Mouse (Mus musculus) kidney, embryonic 16.5 days (tissue): ENCODE measurements around the gene Usp1. TPM values are rescaled to one million over a fixed set of nuclear protein-coding genes. Genes with fewer than 3 reads are reported as not detected.
"Not testable (repeated sequence)": the region's sequence is repeated elsewhere in the genome, so short reads cannot be mapped to it uniquely, and the experiment has no call there.

Experiments used
- ATAC-seq: fragments of 200-750 bp; cut with Nextera tagmentation; 2 replicates; pipeline ENCODE4 v1.8.0; 2017; ENCODE audit warnings: moderate TSS enrichment; ENCODE audit not compliant: low FRiP score, low TSS enrichment
- H3K27ac ChIP-seq: fragments of 300-500 bp; sonication (generic); 2 replicates; pipeline ENCODE4 v1.5.1; 2014; ENCODE audit warnings: low read length
- H3K27me3 ChIP-seq: fragments of 300-500 bp; sonication (generic); 2 replicates; pipeline ENCODE4 v1.6.1; 2014; ENCODE audit warnings: low read length, control low read depth, mixed read lengths; ENCODE audit not compliant: insufficient read depth
- H3K36me3 ChIP-seq: fragments of 300-500 bp; sonication (generic); 2 replicates; pipeline ENCODE4 v1.6.1; 2014; ENCODE audit warnings: low read length, control low read depth, mixed read lengths; ENCODE audit not compliant: insufficient read depth
- H3K4me1 ChIP-seq: fragments of 300-500 bp; sonication (generic); 2 replicates; pipeline ENCODE4 v1.6.1; 2014; ENCODE audit warnings: low read length, control low read depth, mixed read lengths; ENCODE audit not compliant: insufficient read depth
- H3K4me2 ChIP-seq: fragments of 300-500 bp; sonication (generic); replicated peaks from 2 replicates; pipeline ENCODE4 v1.6.1; 2014; ENCODE audit warnings: low read depth, low read length
- H3K4me3 ChIP-seq: fragments of 300-500 bp; sonication (generic); 2 replicates; pipeline ENCODE4 v1.5.1; 2014; ENCODE audit warnings: mild to moderate bottlenecking, low read length
- H3K9ac ChIP-seq: fragments of 300-500 bp; sonication (generic); replicated peaks from 2 replicates; pipeline ENCODE4 v1.6.1; 2014; ENCODE audit warnings: low read length
- H3K9me3 ChIP-seq: fragments of 300-500 bp; sonication (generic); 2 replicates; pipeline ENCODE4 v1.6.1; 2016; ENCODE audit warnings: low read length, control low read depth
- WGBS: fragments of 180-500 bp; shearing (Covaris S2); extraction: QIAGEN DNeasy Blood & Tissue Kit; methylation state at CpG from one replicate; pipeline ENCODE4 v1.1.7; 2014; 5-methylcytosine and 5-hydroxymethylcytosine counted together
- polyA plus RNA-seq: library from polyadenylated mRNA; unstranded; fragments of >200 nt; fragmentation: Nextera tagmentation; extraction: Ambion mirVana; gene quantifications from 2 replicates; pipeline ENCODE4 v1.2.1, GENCODE M21; 2015

Gene Usp1
- polyA plus RNA-seq, 1 experiment from 2014 or later, result 65.6 TPM

DNA sequence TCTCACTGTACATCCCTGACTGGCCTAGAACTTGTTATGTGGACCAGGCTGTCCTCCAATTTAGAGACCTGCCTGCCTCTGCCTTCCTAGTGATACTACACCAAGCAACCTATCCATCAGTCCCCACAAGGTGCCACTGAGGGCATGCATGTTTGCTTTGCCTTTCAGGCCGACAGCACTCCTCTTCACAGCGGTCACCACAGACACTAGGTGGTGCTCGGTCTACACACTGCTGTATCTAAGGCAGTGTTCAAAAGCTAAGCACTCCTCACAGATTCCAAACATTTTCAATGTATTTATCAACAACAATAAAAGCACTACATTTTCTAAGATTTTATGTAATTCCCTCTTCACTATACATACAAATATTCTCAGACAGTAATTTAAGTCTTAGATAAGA is 46.3 kb downstream of the Usp1 start:
- peaks cover 46% of the 10 kb centered on the region for H3K36me3 ChIP-seq
- no peak overlapping the region for H3K27ac ChIP-seq
- H3K4me2 ChIP-seq, result no peak overlapping the region
- H3K9ac ChIP-seq, result no peak overlapping the region
- no peaks in the 10 kb centered on the region for H3K9me3 ChIP-seq
- ATAC-seq, result no peak
- no peaks in the 10 kb centered on the region for H3K4me1 ChIP-seq
- H3K27me3 ChIP-seq, result no peaks in the 10 kb centered on the region
- WGBS, result 82% methylated on average over 3 of the region's 3 CpGs
- no peak overlapping the region for H3K4me3 ChIP-seq

DNA sequence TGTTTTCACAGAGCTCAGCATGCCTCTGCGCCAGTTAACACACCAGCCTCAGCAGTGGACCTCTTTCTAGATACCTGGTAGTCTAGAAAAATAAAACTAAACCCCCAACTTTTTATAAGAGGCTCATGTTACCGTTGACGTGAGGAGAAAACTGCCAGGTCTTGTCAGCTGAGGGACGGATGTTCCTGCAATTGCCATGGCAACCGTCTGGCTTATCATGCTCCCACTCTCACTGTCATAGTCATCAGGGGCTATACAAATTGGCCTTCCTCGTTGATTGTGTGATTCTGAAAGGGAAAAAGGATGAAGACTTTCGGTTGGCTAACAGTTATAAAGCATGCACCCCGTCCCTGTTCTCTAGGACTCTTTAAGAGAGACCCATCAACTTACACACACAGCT is 52.1 kb downstream of the Usp1 start:
- no peak overlapping the region for H3K4me2 ChIP-seq
- no peak for ATAC-seq
- H3K27me3 ChIP-seq, result no peaks in the 10 kb centered on the region
- no peak overlapping the region for H3K27ac ChIP-seq
- no peaks in the 10 kb centered on the region for H3K4me1 ChIP-seq
- no peaks in the 10 kb centered on the region for H3K9me3 ChIP-seq
- no peak overlapping the region for H3K4me3 ChIP-seq
- WGBS, result 65% methylated on average over 8 of the region's 8 CpGs
- no peak overlapping the region for H3K9ac ChIP-seq
- peaks cover 33% of the 10 kb centered on the region for H3K36me3 ChIP-seq

DNA sequence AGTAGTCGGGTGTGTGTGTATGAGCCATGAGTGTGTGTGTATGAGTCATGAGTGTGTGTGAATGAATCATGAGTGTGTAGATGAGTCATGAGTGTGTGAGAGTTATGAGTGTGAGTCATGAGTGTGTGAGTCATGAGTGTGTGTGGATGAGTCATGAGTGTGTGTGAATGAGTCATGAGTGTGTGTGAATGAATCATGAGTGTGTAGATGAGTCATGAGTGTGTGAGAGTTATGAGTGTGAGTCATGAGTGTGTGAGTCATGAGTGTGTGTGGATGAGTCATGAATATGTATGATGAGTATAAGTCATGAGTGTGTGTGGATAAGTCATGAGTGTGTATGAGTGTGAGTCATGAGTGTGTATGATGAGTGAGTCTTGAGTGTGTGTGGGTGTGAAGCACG is 54.7 kb downstream of the Usp1 start:
- H3K9ac ChIP-seq, H3K4me3 ChIP-seq, H3K4me2 ChIP-seq, H3K27ac ChIP-seq, H3K4me1 ChIP-seq, ATAC-seq, H3K27me3 ChIP-seq, H3K9me3 ChIP-seq: not testable (repeated sequence)
- 93% methylated on average over 2 of the region's 2 CpGs for WGBS
- H3K36me3 ChIP-seq, result peaks cover 22% of the 10 kb centered on the region

DNA sequence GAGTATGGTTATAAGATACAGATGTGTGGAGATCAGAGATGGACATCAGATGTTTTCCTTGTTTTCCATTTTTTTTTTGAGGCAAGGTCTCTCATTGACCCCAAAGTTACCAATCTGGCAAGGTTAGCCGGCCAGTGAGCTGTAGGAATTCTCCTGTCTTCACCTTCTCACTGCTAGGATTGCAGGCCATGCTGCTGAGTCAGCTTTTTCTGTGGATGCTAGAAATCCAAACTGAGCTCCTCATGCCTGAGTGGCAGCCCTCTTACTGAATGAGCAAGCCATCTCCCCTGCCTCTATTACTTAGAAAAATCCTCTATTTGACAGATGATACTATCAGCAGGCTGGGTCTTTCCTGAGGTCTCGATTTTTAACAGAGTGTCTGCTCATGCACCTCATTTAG is 55.1 kb downstream of the Usp1 start:
- Histone ChIP-seq H3K36me3 (peaks cover 18% of the 10 kb centered on the region), H3K27ac (no peak overlapping the region), H3K4me2 (no peak overlapping the region), H3K9ac (no peak overlapping the region), H3K9me3 (no peaks in the 10 kb centered on the region), H3K4me1 (no peaks in the 10 kb centered on the region), H3K4me3 (no peak overlapping the region), H3K27me3 (no peaks in the 10 kb centered on the region)
- 84% methylated on average over 2 of the region's 2 CpGs for WGBS
- ATAC-seq, result no peak

DNA sequence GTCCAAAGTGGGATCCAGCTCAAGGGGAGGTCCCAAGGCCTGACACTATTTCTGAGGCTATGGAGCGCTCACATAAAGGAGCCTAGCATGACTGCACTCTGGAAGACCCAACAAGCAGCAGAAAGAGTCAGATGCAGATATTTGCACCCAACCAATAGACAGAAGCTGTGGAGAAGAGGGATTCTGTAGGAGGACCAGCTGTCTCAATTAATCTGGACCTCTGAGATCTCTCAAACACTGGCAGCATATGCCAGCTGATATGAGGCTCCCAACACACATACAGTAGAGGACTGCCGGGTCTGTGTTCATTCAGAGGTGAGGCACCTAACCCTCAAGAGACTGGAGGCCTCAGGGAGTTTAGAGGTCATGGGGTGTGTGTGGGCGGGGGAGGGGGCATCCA is 56.4 kb downstream of the Usp1 start:
- not testable (repeated sequence) for H3K4me3 ChIP-seq, H3K9ac ChIP-seq, H3K4me1 ChIP-seq, H3K9me3 ChIP-seq, H3K4me2 ChIP-seq, ATAC-seq, H3K27ac ChIP-seq, H3K27me3 ChIP-seq
- WGBS, result 73% methylated on average over 3 of the region's 3 CpGs
- H3K36me3 ChIP-seq, result peaks cover 23% of the 10 kb centered on the region

DNA sequence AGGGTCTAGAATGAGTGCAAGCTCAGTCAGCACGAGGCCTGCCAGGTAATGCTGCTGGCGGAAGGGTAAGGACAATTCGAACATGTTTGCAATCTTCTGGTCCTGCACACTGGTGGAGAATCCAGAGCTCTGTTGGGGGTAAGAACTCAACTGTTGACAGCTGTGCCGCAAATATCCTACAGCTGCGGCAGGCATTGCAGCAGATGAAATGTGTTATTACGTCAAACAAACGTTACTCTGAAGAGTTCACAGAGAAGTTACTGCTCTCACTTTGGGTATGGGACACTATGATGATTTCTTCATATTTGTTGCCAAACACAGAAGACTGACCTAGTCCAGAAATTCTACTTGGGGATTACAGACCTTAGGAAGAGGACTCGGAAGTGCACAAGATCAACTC is 61.1 kb downstream of the Usp1 start:
- Histone ChIP-seq H3K36me3 (peaks cover 27% of the 10 kb centered on the region), H3K4me1 (no peaks in the 10 kb centered on the region)
- no peak for ATAC-seq

More for the DNA sequence above, 61.1 kb downstream of the Usp1 start:
- no peak overlapping the region for H3K9ac ChIP-seq
- no peak overlapping the region for H3K27ac ChIP-seq
- H3K9me3 ChIP-seq, result no peaks in the 10 kb centered on the region
- WGBS, result 92% methylated on average over 8 of the region's 8 CpGs
- H3K27me3 ChIP-seq, result no peaks in the 10 kb centered on the region
- H3K4me3 ChIP-seq, result no peak overlapping the region
- H3K4me2 ChIP-seq, result no peak overlapping the region

Other genes starting within 250 kb of the Usp1 start
- gene L1td1, start 197.1 kb upstream of the Usp1 start, polyA plus RNA-seq, result 0.45 and 0.50 TPM in 2 replicates
- 2.4 and 2.6 TPM in 2 replicates for gene Kank4, start 106.3 kb upstream of the Usp1 start, polyA plus RNA-seq
- not detected in 2 replicates for gene I0C0044D17Rik, start 100.0 kb upstream of the Usp1 start, polyA plus RNA-seq
- gene Angptl3, start 107.1 kb downstream of the Usp1 start, polyA plus RNA-seq, result 1.7 and 2.1 TPM in 2 replicates
- gene Dock7, start 197.1 kb downstream of the Usp1 start, polyA plus RNA-seq, result 50.3 and 63.0 TPM in 2 replicates